Mouse (Mus musculus): ENCODE results near the gene Il2rb.

GRCm38 (mm10) chr15:78509297-78509899 lies 14.3 kb upstream of the Il2rb start:
- TF ChIP-seq EP300 (optimal IDR thresholded peaks at IDR 0.05) = no peak
- no peak for TF ChIP-seq CTCF (IDR thresholded peaks at IDR 0.05; ENCODE audit: low read depth)

Data from stomach, postnatal 0 days (tissue).